1 mouse cellular context compared by ENCODE assay signal in genomic region chr6:124767536-124767919, GRCm38 (mm10).
TF ChIP-seq lines count a peak whose summit lies in the region.

No protein-coding gene starts in this region.

TF ChIP-seq in CH12.LX, 34 proteins besides CTCF, POLR2A, EP300 and RAD21:
- no peak for TF ChIP-seq CHD1 (IDR thresholded peaks at IDR 0.05; ENCODE audit: low read depth, low read length)
- no peak for TF ChIP-seq TBP (conservative IDR thresholded peaks at IDR 0.05; ENCODE audit: low read depth, low read length)
- TF ChIP-seq PAX5 (IDR thresholded peaks at IDR 0.05; ENCODE audit: low read length) = no peak
- TF ChIP-seq IRF4 (IDR thresholded peaks at IDR 0.05; ENCODE audit: low read depth, low read length) = no peak
- no peak for TF ChIP-seq ETS1 (conservative IDR thresholded peaks at IDR 0.05; ENCODE audit: low read depth, low read length)
- TF ChIP-seq ZKSCAN1 (IDR thresholded peaks at IDR 0.05; ENCODE audit: borderline replicate concordance, low read depth, low read length) = no peak
- no peak for TF ChIP-seq JUND (conservative IDR thresholded peaks at IDR 0.05; ENCODE audit: low read depth, low read length)
- TF ChIP-seq RCOR1 (conservative IDR thresholded peaks at IDR 0.05; ENCODE audit: low read depth, low read length) = no peak
- TF ChIP-seq CHD2 (IDR thresholded peaks at IDR 0.05; ENCODE audit: low read length) = no peak
- no peak for TF ChIP-seq SIN3A (IDR thresholded peaks at IDR 0.05; ENCODE audit: low read length)
- no peak for TF ChIP-seq GABPA (IDR thresholded peaks at IDR 0.05; ENCODE audit: insufficient replicate concordance, low read depth, low read length)
- no peak for TF ChIP-seq USF2 (conservative IDR thresholded peaks at IDR 0.05; ENCODE audit: low read depth, low read length)
- TF ChIP-seq ELF1 (IDR thresholded peaks at IDR 0.05; ENCODE audit: low read depth, low read length) = no peak
- no peak for TF ChIP-seq JUN (IDR thresholded peaks at IDR 0.05; ENCODE audit: insufficient read depth, low read depth, low read length)
- TF ChIP-seq UBTF (IDR thresholded peaks at IDR 0.05; ENCODE audit: low read depth, low read length) = no peak
- no peak for TF ChIP-seq MXI1 (IDR thresholded peaks at IDR 0.05; ENCODE audit: low read depth, low read length)
- TF ChIP-seq E2F4 (IDR thresholded peaks at IDR 0.05; ENCODE audit: insufficient replicate concordance, low read depth, low read length) = no peak
